Mouse (Mus musculus) spleen, embryonic (tissue): ENCODE data around the gene Nek11.

Experiments
- CTCF ChIA-PET: fragments of 350-600 bp; sonication (Branson Sonifier 250); formaldehyde crosslinking; loops from one replicate; lab custom pipeline; 2022; lab: Charles Lee

Nek11 gene

DNA sequence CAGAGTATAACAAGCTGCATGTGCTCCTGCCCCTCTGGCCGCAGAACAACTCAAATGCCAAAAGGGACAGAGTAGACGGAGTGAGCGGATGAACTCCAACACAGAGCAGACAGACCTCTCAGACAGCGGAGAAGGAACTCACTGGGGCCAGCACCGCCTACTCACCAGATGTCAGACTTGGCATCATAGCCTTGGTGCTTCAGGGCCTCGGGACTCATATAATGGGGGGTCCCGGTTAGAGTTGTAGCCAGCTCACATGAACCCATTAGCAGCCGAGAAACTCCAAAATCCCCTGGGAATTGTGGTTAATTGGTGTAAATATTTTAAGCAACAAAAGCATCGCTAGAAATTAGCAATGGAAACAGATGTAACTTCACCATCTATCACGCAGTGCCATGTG, 82.1 kb downstream of the Nek11 start:
- CTCF ChIA-PET, result no interaction called here

DNA sequence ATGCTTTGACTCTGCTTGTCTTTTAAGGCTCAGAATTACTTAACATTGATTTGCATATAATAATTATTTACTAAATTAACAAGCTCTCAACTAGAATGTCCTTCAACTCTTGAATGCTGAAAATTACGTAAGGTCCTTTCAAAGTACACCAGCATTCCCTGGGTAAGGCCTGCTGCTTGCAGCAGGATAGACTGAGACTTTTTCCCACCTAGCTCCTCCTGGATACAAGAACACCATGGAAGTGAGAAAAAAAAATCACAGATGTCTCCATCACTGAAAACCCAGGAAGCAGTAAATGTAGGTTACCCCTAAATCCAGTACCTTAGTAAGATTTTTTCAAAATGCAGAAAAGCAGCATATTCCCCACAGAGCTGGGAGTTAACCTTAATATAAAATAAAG, 82.6 kb downstream of the Nek11 start:
- CTCF ChIA-PET, result no interaction called here

DNA sequence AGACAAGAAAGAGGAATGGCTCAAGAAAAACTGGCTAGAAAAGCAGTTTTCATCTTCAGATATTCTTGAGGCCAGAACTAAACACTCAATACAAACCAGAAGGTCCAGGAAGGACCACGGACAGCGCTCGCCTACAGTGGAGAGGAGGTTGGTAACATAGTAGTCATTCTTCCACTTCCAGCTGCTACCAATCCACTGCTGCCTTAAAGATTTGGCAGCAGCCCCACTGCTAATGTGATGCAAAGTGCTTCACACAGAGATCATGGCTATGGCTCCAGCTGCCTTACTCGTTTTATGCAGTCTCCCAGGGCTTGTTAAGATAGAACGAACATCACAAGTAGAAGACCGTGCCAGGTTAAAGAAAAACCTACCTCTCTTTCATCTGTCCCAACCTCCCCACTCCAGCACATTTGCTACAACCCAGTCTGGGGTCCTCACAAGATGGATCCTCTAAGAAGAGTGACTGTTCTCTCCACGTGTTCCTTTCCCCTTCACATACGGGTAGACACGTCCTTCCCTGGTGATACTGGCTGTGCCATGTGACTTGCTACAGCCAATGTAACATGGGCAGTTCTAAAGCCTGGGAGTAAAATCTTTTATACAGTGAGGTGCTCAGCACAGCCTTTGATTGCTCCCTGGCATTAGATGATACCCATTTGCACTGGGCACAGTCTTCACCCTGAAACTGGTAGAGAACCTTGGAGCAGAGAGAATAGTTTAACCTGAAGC, 85.6 kb downstream of the Nek11 start:
- CTCF ChIA-PET, result no interaction called here

DNA sequence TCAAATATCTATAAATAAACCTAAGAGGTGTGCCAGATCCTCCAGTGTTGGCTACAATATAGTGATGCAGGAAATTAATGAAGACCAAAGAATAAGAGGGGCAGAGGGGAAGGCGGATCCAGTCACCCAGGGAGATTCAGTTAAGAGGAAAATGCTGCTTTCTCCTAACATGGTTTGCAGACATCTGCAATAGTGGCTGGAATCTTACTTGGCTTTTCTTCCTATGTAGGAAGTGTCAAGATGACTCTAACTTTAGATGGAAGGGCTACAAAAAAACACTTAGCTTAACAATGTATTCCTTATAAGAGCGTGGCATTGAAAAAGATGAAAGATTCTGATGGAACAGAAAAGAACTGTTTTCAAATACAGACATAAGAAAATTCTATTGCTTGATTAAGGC, 89.3 kb downstream of the Nek11 start:
- CTCF ChIA-PET, result no interaction called here

DNA sequence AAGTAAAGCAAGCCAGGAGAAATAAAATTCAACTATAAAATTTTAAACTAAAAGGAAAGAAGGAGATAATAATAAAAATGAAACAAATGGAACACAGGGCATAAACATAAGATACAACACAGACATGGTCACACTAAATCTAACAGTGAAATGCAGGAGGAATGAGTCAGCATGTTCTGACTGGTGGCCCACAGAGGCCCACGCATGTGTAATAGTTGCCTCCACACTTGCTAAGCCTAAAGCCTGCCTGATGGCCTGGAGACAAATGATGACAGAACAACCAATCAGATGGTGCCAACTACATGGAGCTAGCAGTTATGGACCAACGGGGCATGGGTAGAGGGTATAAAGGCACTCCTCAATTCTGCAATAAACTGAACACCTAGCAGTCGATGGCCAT, 93.1 kb downstream of the Nek11 start:
- CTCF ChIA-PET, result no interaction called here

DNA sequence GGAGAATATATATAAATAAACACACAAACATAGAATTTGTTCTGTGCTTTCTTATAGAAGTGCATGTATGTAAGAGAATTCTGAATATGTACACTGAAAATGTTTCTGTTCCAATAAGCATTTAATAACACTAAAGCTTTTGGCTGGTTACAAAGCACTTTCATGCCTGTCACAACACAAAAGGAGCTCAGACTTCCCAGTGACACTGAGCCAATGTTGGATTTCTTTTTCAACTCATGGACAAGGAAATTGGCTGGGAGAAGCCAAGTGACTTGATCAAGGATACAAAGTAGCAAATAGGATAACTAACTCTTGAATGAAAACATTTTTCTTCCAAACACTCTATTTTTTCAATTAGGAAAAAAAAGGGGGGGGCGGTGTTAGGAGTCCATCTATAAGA, 93.9 kb downstream of the Nek11 start:
- CTCF ChIA-PET, result no interaction called here

DNA sequence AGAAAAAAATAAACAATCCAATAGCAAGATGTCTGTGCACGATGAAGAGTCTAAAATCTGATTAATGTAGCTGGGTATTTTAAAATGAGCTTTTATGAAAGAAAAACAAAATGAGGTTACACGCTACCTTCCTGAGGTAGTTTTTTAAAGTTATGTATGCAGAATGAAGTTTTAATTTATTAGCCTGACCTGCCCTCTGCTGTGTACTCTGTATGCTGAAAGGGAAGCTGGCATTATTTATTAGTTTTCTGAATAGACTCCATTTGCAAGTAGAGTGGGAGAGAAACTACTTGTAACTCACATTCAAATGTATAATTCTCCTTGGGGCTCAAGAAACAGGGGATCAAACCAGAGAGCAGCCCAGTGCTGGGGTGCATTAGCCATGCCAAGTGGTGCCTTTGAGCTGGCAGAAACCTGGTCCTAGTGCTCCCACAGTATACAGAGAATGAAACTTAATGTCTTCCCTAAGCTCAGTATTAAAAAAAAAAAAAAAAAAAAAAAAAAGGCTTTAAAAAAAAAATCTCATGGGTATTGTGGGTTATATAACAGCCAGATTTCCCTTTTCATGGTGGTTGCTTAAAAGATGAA, 94.5 kb downstream of the Nek11 start:
- CTCF ChIA-PET, result no interaction called here

DNA sequence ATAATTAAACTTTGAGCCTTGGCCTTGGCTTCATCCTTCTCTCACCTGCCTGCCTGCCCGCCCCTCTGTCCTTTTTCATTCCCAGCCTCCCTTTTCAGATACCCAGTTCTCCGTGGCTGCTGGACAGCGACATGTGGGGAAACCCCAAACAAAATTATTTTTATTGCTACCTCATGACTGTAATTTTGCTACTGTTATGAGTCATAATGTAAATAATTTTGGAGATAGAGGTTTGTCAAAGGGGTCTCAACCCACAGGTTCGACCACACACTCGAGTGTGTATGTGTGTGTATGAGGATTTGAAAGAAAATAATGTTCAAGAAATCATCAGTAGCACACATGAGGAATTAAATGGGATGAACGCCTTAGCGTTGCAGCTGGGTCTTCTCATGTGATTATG, 110.7 kb downstream of the Nek11 start:
- CTCF ChIA-PET, result no interaction called here

DNA sequence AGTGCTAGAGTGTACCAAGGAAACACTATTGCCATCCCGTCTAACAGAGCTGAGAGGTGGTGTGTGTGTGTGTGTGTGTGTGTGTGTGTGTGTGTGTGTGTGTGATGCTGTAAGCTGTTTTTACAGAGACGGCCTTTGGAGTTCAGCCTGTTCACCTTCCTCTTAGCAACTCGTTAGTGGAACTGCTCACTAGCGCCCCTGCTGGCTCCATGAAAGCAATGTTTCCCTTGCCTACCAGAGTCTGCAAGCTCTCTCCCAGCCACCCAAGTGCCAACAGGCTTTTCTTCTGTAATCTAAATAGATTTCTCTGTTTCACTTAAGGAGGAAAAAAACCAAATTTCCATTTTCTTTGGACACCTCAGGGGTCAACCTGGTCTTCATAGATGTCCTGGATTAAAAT, 112.6 kb downstream of the Nek11 start:
- CTCF ChIA-PET, result no interaction called here

DNA sequence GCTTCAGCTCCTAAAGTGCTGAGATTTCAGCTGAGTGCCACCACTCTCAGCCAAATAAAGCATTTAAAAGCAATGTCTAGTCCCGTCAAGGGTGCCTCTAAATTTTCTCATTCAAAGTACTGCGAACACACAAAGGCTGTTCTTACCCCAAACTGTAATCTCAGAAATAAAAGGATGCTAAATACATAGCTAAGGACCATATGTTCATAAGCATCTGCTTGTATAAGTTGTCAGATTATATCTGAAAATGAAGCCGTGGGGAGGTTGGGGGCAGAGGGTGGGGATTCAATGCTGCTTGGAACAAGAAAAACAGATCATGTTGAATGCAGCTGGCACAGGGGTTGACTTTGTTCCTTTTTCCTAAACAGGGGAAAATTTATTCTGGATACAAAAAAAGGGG, 120.4 kb downstream of the Nek11 start:
- CTCF ChIA-PET, result no interaction called here

DNA sequence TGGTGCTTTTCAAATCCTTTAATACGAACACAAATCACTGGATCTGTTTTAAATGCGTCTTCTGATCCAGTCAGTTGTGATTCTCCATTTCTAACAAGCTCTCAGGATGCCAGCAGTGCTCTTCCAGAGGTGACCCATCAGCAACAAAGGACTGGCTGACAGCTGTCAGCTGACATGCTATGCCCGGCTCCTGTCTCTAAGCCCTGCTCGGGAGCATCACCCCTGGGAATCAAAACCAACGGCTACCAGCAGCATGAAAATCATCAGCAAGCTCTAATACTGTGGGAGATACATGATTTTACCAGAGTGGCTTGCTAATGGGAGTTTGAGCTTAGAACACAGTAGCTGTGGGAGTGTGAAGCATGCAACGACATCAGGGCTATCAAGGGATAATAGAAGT, 121.0 kb downstream of the Nek11 start:
- CTCF ChIA-PET, result no interaction called here

DNA sequence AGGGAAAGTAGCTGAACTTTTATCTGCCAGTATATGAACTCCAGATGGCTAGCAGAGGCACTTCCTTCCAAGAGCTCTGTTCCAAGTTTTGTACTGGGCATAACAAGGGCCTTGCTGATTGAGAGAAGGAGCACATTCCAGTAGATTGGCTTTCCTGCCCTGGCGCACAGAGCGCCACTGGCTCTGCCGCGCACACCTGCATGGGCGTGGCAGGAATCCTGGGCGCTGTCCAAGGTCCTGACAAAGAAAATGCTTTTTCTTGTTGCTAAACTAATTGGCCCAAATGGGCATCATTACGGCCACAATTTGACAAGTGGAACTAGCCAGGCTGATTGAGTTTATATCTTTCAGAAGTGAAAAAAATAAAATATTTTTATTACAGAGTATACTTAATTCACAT, 123.1 kb downstream of the Nek11 start:
- CTCF ChIA-PET, result no interaction called here

DNA sequence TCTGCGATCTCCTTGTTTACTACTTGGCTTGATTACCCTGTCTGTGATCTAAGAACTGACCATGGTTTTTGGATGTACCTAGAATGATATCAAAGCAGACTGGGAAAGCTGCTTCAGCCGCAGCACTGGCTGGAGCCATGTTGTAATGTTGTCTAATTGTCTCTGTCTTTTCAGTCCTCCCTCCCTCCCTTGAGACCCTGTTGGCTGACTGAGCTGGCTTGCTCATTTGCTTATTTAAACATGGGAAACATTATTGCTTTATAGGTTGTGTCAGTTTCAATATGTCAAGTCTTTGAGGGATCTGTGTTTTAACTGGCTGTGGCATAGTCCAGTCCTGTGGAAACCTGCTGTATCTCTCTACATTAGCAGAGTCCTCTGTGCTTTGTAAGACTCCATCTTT, 132.2 kb downstream of the Nek11 start:
- CTCF ChIA-PET, result no interaction called here

DNA sequence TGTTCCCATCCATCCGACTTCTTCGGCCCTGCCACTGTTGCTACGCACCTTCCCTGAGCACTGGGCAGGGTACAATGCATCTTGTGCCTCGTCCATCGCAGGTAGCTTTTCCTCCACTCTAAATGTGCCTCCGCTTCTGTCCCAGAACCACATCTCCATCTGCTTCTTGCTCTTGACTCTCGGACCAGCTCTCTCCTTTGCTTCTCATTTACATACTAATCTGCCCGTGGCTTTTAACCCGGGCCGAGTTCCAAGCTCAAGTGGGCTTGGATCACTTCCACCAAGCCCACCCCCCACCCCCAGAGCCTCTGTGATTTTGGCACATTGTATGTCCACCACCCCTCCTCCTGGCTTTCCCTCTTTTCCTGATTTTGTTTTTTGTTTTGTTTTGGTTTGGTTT, 137.7 kb downstream of the Nek11 start:
- CTCF ChIA-PET, result interaction anchor here (0.6 kb wide), 1 partner anchor 180 kb away, joined by 3 read pairs; no protein-coding TSS in a partner anchor

DNA sequence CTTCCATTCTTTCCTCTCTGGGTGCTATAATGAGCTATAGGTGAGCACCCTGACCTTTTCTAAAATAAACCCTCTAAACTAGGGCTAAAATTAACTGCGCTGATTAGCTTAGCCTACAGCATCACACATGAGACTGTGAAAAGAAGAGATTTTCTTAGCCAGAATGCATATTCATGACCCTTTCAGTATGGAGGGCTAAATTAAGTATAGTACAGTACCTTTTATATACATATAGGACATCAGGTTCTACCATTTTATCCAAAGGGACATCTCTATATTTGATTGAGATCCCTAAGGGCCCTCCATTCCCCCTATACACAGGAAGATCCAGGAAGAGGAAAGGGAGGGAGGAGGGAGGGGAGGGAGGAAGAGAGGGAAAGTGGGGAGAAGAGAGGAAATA, 141.2 kb downstream of the Nek11 start:
- CTCF ChIA-PET, result no interaction called here

DNA sequence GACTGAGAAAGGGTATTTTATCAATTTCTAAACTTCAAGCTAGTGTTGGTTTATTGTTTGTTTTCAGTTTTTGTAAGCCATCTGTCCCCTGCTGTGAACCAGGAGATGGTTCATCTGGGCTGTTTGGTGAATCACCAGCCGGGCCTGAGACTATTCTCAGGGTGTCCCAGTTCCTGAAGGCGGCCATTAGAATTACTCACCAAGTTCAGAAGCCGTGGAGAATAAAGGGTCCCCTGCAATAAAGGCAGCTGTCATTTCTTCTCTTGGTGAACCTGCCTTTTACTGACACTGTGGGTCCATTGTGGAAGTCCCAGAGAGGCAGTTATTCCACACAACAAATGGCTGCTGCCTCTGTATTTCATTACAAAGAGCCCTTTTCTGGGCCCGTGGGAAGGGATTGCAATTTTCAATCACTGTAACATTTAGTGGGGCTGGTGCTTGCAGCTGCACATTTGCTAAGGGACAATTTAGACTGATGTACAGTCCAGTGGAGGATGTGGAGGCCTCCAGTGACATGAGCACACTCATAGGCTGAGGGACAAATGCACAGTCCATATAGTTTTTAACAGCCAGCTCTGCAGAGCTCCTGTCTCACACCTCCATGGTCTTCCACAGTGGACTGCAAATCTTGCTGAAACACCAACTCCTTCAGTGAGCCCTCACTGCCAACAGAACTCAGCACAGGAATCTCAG, 142.8 kb downstream of the Nek11 start:
- CTCF ChIA-PET, result no interaction called here

DNA sequence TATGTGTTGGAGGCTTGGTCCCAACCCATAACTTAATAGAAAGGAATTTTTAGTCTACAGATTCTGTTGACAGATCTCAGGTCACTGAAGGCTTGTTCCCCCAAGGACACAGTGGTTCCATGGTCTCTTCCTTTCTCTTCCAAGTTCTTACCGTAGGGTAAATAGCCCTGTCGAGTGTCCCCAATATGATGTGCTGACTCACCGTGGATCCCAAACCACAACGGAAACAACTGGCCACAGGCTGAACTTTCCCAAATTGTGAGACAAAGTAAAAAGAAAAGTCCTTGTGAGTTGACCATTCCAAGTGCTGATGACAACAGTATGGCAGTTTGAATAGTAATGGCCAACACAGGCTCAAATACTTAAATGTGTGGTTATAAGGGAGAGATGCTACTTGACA, 144.1 kb downstream of the Nek11 start:
- CTCF ChIA-PET, result no interaction called here

DNA sequence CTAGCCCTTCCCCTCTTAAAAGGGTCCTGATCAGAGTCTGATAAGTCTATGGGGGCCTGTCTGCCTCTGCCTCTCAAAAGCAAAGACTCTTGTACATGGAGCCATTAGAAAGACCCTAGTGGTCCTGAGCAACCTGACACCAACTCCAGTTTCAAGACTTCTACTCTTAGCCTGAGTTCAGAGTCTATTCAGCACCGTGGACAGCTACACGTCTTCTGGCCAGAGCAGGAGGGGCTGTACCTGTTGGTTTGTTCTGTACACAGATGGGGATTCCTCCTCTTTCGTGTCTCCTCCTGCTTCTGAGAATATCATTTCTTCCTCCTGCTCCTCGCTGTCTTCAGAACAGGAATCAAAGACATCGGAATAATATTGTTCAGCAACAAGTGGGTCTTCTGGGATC, 151.3 kb downstream of the Nek11 start:
- CTCF ChIA-PET, result no interaction called here

DNA sequence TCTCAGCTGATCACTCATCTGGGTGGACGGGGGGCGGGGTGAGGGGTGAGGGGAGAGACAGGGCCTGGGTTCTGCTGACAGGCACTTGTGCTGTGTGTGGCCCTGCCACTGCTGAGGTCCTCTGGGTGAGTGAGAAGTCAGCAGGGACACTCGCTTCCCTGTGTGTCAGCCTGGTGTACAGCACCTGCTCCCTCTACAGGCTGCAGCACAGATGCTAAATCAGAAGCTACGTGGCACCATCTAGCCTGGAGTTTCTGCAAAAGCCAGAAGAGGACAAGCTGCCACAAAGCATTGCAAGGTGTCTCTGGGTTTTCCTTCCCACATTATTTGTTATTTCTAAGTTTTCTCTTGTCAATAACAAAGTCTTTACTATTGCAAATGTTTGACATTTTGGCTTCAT, 180.9 kb downstream of the Nek11 start:
- CTCF ChIA-PET, result no interaction called here

DNA sequence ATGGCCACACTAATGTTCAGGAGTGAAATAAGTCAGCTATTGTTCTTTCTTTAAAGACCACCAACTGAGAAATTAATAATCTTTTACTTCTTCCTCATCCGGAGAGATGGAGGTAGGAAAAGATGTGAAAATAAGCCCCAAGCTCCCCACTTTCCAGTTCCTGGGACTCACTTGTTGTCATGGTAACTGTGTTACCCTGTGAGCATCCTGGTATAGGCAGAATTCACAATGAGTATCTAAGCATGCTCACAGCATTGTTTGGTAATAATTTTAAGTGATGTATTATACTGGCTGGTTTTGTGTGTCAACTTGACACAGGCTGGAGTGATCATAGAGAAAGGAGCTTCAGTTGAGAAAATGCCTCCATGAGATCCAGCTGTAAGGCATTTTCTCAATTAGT, 195.0 kb downstream of the Nek11 start:
- CTCF ChIA-PET, result no interaction called here

DNA sequence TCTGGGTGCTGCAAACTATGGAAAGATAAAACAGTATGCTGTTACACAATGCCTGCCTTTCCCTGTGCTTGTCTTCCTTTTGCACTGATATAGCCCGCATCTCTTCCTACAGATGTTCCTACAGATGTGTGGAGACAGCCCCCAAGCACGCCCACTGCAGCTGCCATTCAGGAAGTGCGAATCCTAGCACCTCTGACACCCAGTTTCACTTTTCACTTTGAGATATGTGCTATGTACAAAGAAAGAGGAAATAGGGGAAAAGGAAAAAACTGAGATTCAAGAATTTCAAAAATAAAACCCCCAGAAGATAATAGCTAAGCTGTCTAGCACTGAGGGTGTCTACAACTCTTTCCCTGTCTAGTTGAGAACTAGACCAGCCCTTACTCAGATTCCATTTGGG, 208.6 kb downstream of the Nek11 start:
- CTCF ChIA-PET, result no interaction called here

DNA sequence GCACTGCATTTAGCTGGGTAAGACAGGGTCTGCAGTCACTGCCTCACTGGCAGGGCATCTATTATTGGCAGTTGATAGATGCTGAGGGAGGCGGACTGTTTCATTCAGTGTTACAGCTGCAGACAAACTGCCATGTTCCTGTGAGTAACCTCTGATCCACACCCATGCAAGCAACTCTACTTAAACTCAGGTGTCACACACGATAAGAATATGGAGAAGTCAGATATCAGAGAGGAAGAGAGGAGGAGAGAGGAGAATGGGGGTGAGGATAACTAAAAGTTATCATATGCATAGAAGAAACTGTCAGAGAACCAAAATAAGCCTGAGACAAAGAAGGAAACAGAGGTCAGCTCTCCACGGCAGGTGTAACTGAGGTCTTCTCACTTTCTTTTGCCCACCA, 212.9 kb downstream of the Nek11 start:
- CTCF ChIA-PET, result no interaction called here

DNA sequence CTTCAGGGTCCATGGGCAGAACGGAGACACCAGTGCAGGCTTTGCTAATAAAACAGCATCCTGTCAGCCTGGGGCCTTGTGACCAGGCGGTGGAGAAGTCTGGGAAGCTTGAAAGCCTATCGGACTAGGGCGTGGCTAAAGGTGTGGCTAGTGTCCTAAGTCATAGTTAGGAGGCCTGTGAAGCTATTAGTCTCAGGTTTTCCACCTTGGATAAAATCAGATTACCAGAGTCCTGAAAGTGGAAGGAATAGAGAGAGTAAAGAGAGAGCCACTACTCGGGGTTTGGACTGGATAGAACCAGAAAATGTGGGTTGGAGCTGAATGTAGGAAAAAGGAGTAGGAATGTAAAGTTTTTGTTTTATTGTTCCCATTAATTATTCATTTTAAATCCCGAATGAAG, 250.3 kb downstream of the Nek11 start, which contains the start of gene 1700080E11Rik:
1700080E11Rik (minus strand) TSS at position 101 of the 400 bp plus-strand sequence.
- CTCF ChIA-PET, result no interaction called here
